Comparison of ENCODE assay signal across 8 mouse cellular contexts in the genomic region with DNA sequence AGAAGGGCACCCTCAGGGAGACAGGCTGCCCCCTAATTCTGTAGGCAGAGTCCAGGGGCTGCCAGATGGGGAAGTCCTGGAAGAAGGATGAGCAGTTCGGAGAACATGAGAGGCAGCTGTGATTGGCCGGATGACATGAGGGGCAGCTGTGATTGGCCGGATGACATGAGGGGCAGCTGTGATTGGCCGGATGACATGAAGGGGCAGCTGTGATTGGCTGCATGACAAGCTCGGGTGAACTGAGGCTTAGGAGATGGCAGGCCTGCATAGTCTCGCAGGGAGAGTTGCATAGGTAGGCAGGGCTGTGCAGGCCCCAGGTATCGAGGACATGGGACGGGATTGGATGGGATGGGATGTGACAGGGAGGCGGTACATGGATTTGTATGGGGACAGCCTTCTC. TPM values are rescaled to one million over a fixed set of nuclear protein-coding genes. Genes with fewer than 3 reads are reported as not detected.
DNase-seq lines count a peak whose midpoint lies in the region; ATAC-seq and TF ChIP-seq lines count a peak whose summit lies in the region.

No protein-coding gene starts in this region.

- H3K79me2 ChIP-seq in heart, adult 2 months (replicated peaks; ENCODE audit: control insufficient read depth, insufficient read depth, low read length), result no peaks in the 10 kb centered on the region

- 31% methylated on average over 9 of the region's 9 CpGs for WGBS in heart, adult 2 months
- 15% methylated on average over 9 of the region's 9 CpGs for WGBS in forebrain, embryonic 16.5 days
- 15% methylated on average over 9 of the region's 9 CpGs for WGBS in liver, embryonic 15.5 days (ENCODE audit: insufficient replicate concordance)

- intact Hi-C loops in heart, adult 2 months (cut with DNase I), result no loop called here

- H3K9ac ChIP-seq in heart, adult 2 months (ENCODE audit: low read depth, low read length), result no peak overlapping the region
- no peak overlapping the region for H3K9ac ChIP-seq in ES-Bruce4 (ENCODE audit: low read depth, poor library complexity, severe bottlenecking)
- H3K9ac ChIP-seq in forebrain, embryonic 16.5 days (replicated peaks; ENCODE audit: low read depth, low read length), result no peak overlapping the region
- H3K9ac ChIP-seq in liver, embryonic 15.5 days, result no peak overlapping the region

- no peaks in the 10 kb centered on the region for H3K36me3 ChIP-seq in heart, adult 2 months (ENCODE audit: control insufficient read depth, insufficient read depth, low read length)
- no peaks in the 10 kb centered on the region for H3K36me3 ChIP-seq in ES-Bruce4 (ENCODE audit: control insufficient read depth, insufficient read depth, low read length, poor library complexity, severe bottlenecking)
- H3K36me3 ChIP-seq in forebrain, embryonic 16.5 days (ENCODE audit: control insufficient read depth, insufficient read depth), result no peaks in the 10 kb centered on the region
- no peaks in the 10 kb centered on the region for H3K36me3 ChIP-seq in liver, embryonic 15.5 days (replicated peaks)

- no peaks in the 10 kb centered on the region for H3K9me3 ChIP-seq in ES-Bruce4 (replicated peaks; ENCODE audit: control insufficient read depth, insufficient read depth, low read length, poor library complexity, severe bottlenecking)
- no peaks in the 10 kb centered on the region for H3K9me3 ChIP-seq in forebrain, embryonic 16.5 days (ENCODE audit: control insufficient read depth, low read length)
- H3K9me3 ChIP-seq in liver, embryonic 15.5 days (replicated peaks), result no peaks in the 10 kb centered on the region

- no peak for TF ChIP-seq CTCF in heart, adult 2 months (IDR thresholded peaks at IDR 0.05)
- TF ChIP-seq CTCF in ES-Bruce4 (IDR thresholded peaks at IDR 0.05; ENCODE audit: low read depth, low read length), result no peak

- H3K27me3 ChIP-seq in heart, adult 2 months (ENCODE audit: control insufficient read depth, insufficient read depth, low read length), result no peaks in the 10 kb centered on the region
- no peaks in the 10 kb centered on the region for H3K27me3 ChIP-seq in ES-Bruce4 (ENCODE audit: control insufficient read depth, insufficient read depth, low read length, poor library complexity, severe bottlenecking)
- H3K27me3 ChIP-seq in forebrain, embryonic 16.5 days (replicated peaks; ENCODE audit: control insufficient read depth, insufficient read depth, low read length), result no peaks in the 10 kb centered on the region
- H3K27me3 ChIP-seq in liver, embryonic 15.5 days, result peaks cover 4% of the 10 kb centered on the region; the same call in 1 of the 2 replicates

- H3K4me1 ChIP-seq in heart, adult 2 months (ENCODE audit: control insufficient read depth, insufficient read depth, low read length), result peaks cover 2% of the 10 kb centered on the region; the same call in 1 of the 2 replicates
- no peaks in the 10 kb centered on the region for H3K4me1 ChIP-seq in ES-Bruce4 (ENCODE audit: control insufficient read depth, insufficient read depth, low read length)
- peaks cover 20% of the 10 kb centered on the region for H3K4me1 ChIP-seq in forebrain, embryonic 16.5 days (replicated peaks; ENCODE audit: control insufficient read depth, insufficient read depth, low read length)
- H3K4me1 ChIP-seq in liver, embryonic 15.5 days (replicated peaks), result 0 out of 2 replicates have a peak, but pooled peaks cover 5% of the 10 kb centered on the region

- TF ChIP-seq POLR2A in heart, adult 2 months (IDR thresholded peaks at IDR 0.05; ENCODE audit: insufficient read depth, low read depth, low read length), result no peak
- no peak for TF ChIP-seq POLR2A in ES-Bruce4 (IDR thresholded peaks at IDR 0.05; ENCODE audit: insufficient read depth, low read length)

- peak; percentile 96 for DNase-seq in heart, adult 11 months
- no peak for DNase-seq in heart, adult 2 months
- DNase-seq in testis, postnatal 10 days (ENCODE audit: low spot score), result peak; percentile 56
- DNase-seq in Muller cell, postnatal 12 days (ENCODE audit: inconsistent ontology term), result no peak
- no peak for DNase-seq in layer of hippocampus, adult 11-12 months (ENCODE audit: low spot score)

- H3K4me3 ChIP-seq in heart, adult 2 months, result no peak overlapping the region
- H3K4me3 ChIP-seq in ES-Bruce4 (ENCODE audit: low read depth, low read length), result peak overlapping the region; percentile 36
- no peak overlapping the region for H3K4me3 ChIP-seq in forebrain, embryonic 16.5 days (replicated peaks; ENCODE audit: low read length)
- no peak overlapping the region for H3K4me3 ChIP-seq in liver, embryonic 15.5 days (replicated peaks)

- H3K27ac ChIP-seq in heart, adult 2 months, result no peak overlapping the region
- peak overlapping the region; percentile 2; the same call in 1 of the 2 replicates for H3K27ac ChIP-seq in ES-Bruce4 (ENCODE audit: insufficient read depth, low read length)
- H3K27ac ChIP-seq in forebrain, embryonic 16.5 days (ENCODE audit: low read length), result no peak overlapping the region
- no peak overlapping the region for H3K27ac ChIP-seq in liver, embryonic 15.5 days (replicated peaks)

- peak; percentile 45 for ATAC-seq in forebrain, embryonic 16.5 days
- peak; percentile 35 for ATAC-seq in liver, embryonic 15.5 days (ENCODE audit: insufficient read depth)

- TF ChIP-seq EP300 in heart, adult 2 months (IDR thresholded peaks at IDR 0.05; ENCODE audit: insufficient read depth, low read depth, low read length), result no peak
- no peak for TF ChIP-seq EP300 in ES-Bruce4 (IDR thresholded peaks at IDR 0.05; ENCODE audit: insufficient read depth, low read depth, low read length)

- H3K4me2 ChIP-seq in forebrain, embryonic 16.5 days (ENCODE audit: low read length), result no peak overlapping the region
- no peak overlapping the region for H3K4me2 ChIP-seq in liver, embryonic 15.5 days

RNA-seq across cellular contexts. Expression of a gene that starts 13.7 kb away (rescaled TPM):
- 1 to 10 TPM; 1.2 to 1.5 TPM for total RNA-seq in heart, adult 2 months (2021)
- polyA plus RNA-seq in heart, adult 2 months (2012; rRNA removed), result 1.6 and 1.8 TPM in 2 replicates
- polyA plus RNA-seq in ES-Bruce4 (2011; ENCODE audit: insufficient read depth, insufficient read length, low read depth, missing spikeins), result 0.82 and 1.1 TPM in 2 replicates
- 1.6 and 2.3 TPM in 2 replicates for polyA plus RNA-seq in forebrain, embryonic 16.5 days (2015; fragmentation: Nextera tagmentation; extraction: Ambion mirVana)
- polyA plus RNA-seq in liver, embryonic 15.5 days (2015; fragmentation: Nextera tagmentation; extraction: Ambion mirVana), result 0.03 and 0.09 TPM in 2 replicates

RNA-seq across cellular contexts. Expression of a gene that starts 17.2 kb away (rescaled TPM):
- 10 to 100 TPM; 39.2 to 43.9 TPM for total RNA-seq in heart, adult 2 months (2021)
- 27.1 and 29.3 TPM in 2 replicates for polyA plus RNA-seq in heart, adult 2 months (2012; rRNA removed)
- polyA plus RNA-seq in ES-Bruce4 (2011; ENCODE audit: insufficient read depth, insufficient read length, low read depth, missing spikeins), result 21.0 and 22.0 TPM in 2 replicates
- polyA plus RNA-seq in forebrain, embryonic 16.5 days (2015; fragmentation: Nextera tagmentation; extraction: Ambion mirVana), result 12.0 and 12.9 TPM in 2 replicates
- polyA plus RNA-seq in liver, embryonic 15.5 days (2015; fragmentation: Nextera tagmentation; extraction: Ambion mirVana), result 1.1 and 1.4 TPM in 2 replicates

RNA-seq across cellular contexts. Expression of a gene that starts 41.8 kb away (rescaled TPM):
- under 1 TPM; 0.41 to 0.47 TPM for total RNA-seq in heart, adult 2 months (2021)
- polyA plus RNA-seq in heart, adult 2 months (2012; rRNA removed), result 1.3 and 1.8 TPM in 2 replicates
- polyA plus RNA-seq in ES-Bruce4 (2011; ENCODE audit: insufficient read depth, insufficient read length, low read depth, missing spikeins), result 1.0 and 1.6 TPM in 2 replicates
- 23.8 and 28.4 TPM in 2 replicates for polyA plus RNA-seq in forebrain, embryonic 16.5 days (2015; fragmentation: Nextera tagmentation; extraction: Ambion mirVana)
- polyA plus RNA-seq in liver, embryonic 15.5 days (2015; fragmentation: Nextera tagmentation; extraction: Ambion mirVana), result 0.08 and 0.09 TPM in 2 replicates

Comparison
In these comparisons a context has a peak if more than half of its experiments do, and no peak if none do; other contexts are left out.
1. DNase-seq: peak in heart, adult 11 months (single experiment) and testis, postnatal 10 days (single experiment); none in heart, adult 2 months (0 of 2), Muller cell, postnatal 12 days (single experiment) and layer of hippocampus, adult 11-12 months (single experiment).